Mouse (Mus musculus): ENCODE results near the gene Mfsd5. TPM values are rescaled to one million over a fixed set of nuclear protein-coding genes. Genes with fewer than 3 reads are reported as not detected.
A peak's percentile ranks its signal among the peaks of the same experiment; 100 is the strongest.

Gene Mfsd5
- polyA plus RNA-seq, 1 experiment from 2014 or later = 24.9 TPM

DNA sequence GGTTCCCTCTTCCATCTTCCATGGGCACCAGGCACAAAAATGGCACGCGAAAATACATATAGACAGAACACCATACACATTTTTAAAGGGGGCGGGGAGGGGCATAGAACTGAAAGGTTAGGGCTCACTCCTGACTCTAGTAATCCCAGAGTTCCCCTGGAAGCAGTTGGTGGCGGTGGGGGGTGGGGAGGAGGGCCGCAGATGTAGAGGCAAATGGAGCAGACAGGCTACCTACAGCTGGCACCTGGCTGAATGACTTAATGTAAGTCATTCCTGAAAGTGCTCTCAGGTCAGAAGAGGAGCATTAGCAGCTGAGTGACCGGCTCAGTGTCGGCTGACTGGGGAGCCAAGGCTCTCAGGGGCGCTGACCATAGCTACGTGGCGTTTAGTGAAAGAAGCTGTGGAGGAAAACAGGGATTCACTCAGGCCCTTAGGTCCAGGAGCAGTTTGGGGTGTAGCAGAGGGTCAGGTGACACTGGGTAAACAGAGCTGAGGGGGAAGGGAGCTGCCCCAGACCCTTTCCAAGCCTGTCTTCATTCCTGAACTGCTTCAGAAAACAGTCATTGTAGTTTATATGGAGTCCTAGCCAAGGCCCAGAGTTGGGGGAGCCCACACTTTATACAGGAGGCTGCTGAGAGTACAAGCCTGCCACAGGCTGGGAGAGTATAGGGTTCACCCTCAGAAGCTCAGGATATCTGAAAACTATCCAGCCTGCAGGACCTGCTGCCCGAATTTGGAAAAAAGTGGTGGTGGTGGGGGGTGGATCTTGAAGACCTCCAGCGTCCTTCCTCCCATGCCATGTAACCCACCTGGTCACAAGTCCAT is 36.6 kb upstream of the Mfsd5 start:
- Histone ChIP-seq H3K27me3 (peaks cover 85% of the 10 kb centered on the region), H3K9ac (no peak overlapping the region), H3K36me3 (replicated peaks) (no peaks in the 10 kb centered on the region), H3K4me2 (peak overlapping the region; percentile 40), H3K27ac (replicated peaks) (no peak overlapping the region; the same call in 1 of the 2 replicates), H3K9me3 (replicated peaks) (no peaks in the 10 kb centered on the region), H3K4me3 (replicated peaks) (no peak overlapping the region), H3K4me1 (replicated peaks) (peaks cover 43% of the 10 kb centered on the region)
- WGBS (ENCODE audit: insufficient replicate concordance) = 51% methylated on average over 12 of the region's 12 CpGs
- no peak for ATAC-seq (ENCODE audit: insufficient read depth)

DNA sequence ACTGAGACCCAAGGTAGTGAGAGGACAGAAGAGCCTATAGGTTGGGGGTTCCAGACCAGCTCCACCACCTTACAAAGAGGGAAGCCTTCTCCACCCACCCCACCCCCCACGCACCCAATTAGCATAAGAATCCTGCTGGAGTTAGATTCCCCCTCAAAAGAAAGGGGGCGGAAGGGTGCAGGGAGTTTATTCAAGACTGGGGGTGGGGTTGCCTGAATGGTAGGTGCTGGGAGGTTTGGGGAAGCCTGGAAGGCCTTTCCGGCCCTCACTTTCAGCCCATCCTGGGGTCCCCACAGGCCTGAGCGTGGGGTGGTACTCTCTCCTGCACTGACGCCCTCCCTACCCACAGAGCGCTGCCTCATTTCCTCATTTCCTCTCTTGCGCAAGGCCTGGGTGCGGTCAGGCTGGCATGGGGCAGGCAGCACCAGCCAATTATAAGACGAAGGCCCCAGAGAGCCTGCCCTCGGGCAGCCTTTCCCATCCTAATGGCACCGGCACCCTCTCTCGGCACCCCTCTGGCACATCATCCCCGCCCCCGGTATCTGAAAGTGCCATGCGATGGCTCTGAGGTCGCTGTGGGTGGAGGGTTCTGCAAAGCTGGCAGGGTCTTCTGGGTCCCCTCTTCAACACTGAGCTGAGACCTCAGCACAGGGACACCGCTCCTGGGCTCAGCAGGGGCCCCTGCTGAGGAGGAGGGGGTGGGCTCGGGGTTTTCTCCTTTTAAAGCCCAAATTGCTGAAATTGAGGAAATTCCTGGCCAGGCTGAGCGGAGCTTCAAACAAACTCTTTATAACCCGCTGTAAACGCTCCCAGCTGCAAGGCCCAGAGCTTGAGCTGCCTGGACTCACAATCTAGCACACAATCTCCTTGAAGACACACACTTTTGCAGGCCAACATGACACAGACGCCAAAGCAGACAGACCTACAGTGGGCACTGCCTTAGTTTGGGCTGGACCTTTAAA is 35.7 kb upstream of the Mfsd5 start:
- Histone ChIP-seq H3K27ac (replicated peaks) (peak overlapping the region; percentile 60), H3K9ac (peak overlapping the region; percentile 21; the same call in 1 of the 2 replicates), H3K4me1 (replicated peaks) (peaks cover 46% of the 10 kb centered on the region), H3K36me3 (replicated peaks) (no peaks in the 10 kb centered on the region), H3K4me2 (peak overlapping the region; percentile 40), H3K4me3 (replicated peaks) (no peak overlapping the region; the same call in 1 of the 2 replicates), H3K9me3 (replicated peaks) (no peaks in the 10 kb centered on the region), H3K27me3 (peaks cover 94% of the 10 kb centered on the region)
- 13% methylated on average over 22 of the region's 22 CpGs for WGBS (ENCODE audit: insufficient replicate concordance)
- ATAC-seq (ENCODE audit: insufficient read depth) = no peak

GRCm38 (mm10) chr15:102244306-102245191 is 34.7 kb upstream of the Mfsd5 start:
- H3K9me3 ChIP-seq (replicated peaks) = no peaks in the 10 kb centered on the region
- ATAC-seq (ENCODE audit: insufficient read depth) = no peak
- H3K36me3 ChIP-seq (replicated peaks) = no peaks in the 10 kb centered on the region
- H3K4me2 ChIP-seq = peak overlapping the region; percentile 74
- WGBS (ENCODE audit: insufficient replicate concordance) = 39% methylated on average over 19 of the region's 19 CpGs
- no peak overlapping the region for H3K9ac ChIP-seq
- H3K27me3 ChIP-seq = peaks cover 94% of the 10 kb centered on the region
- H3K27ac ChIP-seq (replicated peaks) = 0 out of 2 replicates have a peak overlapping the region, but pooled peaks have one; percentile 60
- H3K4me1 ChIP-seq (replicated peaks) = peaks cover 48% of the 10 kb centered on the region
- H3K4me3 ChIP-seq (replicated peaks) = peak overlapping the region; percentile 56

DNA sequence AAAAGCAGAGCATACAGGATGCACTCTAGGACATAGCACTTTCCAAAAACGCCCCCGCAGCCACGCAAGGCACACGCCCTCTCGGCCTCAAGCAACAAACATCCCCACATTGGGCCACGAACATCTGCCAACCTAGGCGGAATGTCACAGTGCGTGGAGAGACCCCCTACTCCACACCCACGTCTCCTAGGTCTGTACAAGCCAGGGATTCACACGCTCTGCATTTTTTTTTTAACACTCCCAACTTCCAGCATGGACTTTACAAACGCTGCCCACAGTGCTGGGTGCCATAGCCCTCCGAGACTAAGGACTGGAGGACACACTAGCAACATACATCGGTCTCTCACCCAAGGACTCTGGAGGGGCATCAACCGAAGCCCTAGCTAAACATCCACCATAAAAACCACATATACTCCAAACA is 33.8 kb upstream of the Mfsd5 start:
- no peaks in the 10 kb centered on the region for H3K36me3 ChIP-seq (replicated peaks)
- H3K9ac ChIP-seq = peak overlapping the region; percentile 33; the same call in 1 of the 2 replicates
- peak overlapping the region; percentile 80 for H3K27ac ChIP-seq (replicated peaks)
- ATAC-seq (ENCODE audit: insufficient read depth) = no peak
- H3K4me3 ChIP-seq (replicated peaks) = peak overlapping the region; percentile 56
- peaks cover 48% of the 10 kb centered on the region for H3K4me1 ChIP-seq (replicated peaks)
- H3K4me2 ChIP-seq = peak overlapping the region; percentile 74
- WGBS (ENCODE audit: insufficient replicate concordance) = 19% methylated on average over 14 of the region's 14 CpGs
- H3K9me3 ChIP-seq (replicated peaks) = no peaks in the 10 kb centered on the region
- peaks cover 97% of the 10 kb centered on the region for H3K27me3 ChIP-seq

DNA sequence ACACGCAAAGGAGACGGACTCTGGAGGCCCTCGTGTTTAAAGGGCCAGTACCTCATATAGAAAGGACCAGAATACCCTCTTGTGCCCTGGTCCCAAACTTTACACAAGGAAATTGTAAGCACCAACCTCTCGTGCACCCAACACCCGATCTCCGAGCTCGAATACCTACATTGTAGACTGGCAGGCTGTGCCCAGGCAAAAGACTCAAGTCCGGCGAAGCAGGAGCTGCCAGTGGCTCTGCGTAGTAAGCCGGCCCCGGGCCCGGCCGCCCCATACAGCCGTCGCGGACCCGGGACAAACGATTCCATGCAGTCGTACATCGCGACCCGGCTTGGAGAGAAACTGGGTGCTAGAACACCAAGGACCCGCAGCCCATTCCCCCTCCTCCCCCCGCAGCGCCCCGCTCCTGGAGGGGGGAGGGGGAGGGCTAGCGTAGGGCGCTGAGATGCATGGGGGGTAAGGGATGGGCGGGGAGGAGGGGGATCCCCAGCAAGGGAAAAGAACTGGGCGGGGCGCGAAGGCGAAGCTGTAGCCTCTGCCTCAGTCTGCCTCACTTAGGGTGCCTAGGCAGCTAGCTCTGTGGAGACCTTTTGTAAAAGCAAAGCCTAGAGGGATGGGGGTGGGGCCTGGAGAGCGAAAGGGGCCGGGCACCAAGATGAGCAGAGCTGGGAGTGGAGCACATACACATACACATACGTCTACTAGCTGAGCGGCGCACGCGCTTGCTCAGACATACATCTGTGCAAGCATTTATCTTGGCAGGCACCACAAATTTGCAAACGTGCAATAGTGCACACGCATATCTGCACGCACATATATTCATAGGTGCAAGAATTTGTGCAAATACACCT is 33.1 kb upstream of the Mfsd5 start:
- H3K27me3 ChIP-seq = peaks cover 97% of the 10 kb centered on the region
- peak overlapping the region; percentile 80 for H3K27ac ChIP-seq (replicated peaks)
- peak overlapping the region; percentile 74 for H3K4me2 ChIP-seq
- peak; percentile 53 for ATAC-seq (ENCODE audit: insufficient read depth)
- WGBS (ENCODE audit: insufficient replicate concordance) = under 1% methylated on average over 38 of the region's 44 CpGs
- H3K9me3 ChIP-seq (replicated peaks) = no peaks in the 10 kb centered on the region
- no peaks in the 10 kb centered on the region for H3K36me3 ChIP-seq (replicated peaks)
- peak overlapping the region; percentile 33; the same call in 1 of the 2 replicates for H3K9ac ChIP-seq
- H3K4me1 ChIP-seq (replicated peaks) = peaks cover 48% of the 10 kb centered on the region
- peak overlapping the region; percentile 56 for H3K4me3 ChIP-seq (replicated peaks)

DNA sequence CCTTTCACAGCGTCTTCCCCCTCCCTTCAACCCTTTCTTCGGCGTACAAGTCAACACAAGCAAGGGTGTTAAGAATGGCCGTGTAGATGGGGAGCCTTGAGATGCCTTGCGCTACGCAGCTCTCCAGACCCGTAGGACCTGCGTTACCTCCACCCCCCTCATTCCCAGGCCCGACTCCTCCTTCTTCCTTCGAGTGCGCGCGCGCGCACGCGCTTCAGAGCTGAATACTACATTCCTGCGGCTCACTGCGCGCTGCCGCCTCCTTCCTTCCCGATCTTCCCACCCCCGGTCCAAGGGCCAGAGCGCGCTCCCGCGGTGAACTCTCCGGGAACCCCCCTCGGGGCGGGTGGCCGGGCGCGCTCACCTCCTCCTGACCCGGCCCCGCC is 32.4 kb upstream of the Mfsd5 start:
- peak; percentile 53 for ATAC-seq (ENCODE audit: insufficient read depth)
- Histone ChIP-seq H3K27me3 (peaks cover 100% of the 10 kb centered on the region), H3K4me2 (peak overlapping the region; percentile 74), H3K9ac (no peak overlapping the region), H3K27ac (replicated peaks) (peak overlapping the region; percentile 80), H3K9me3 (replicated peaks) (no peaks in the 10 kb centered on the region), H3K4me1 (replicated peaks) (peaks cover 48% of the 10 kb centered on the region), H3K4me3 (replicated peaks) (peak overlapping the region; percentile 56), H3K36me3 (replicated peaks) (no peaks in the 10 kb centered on the region)
- under 1% methylated on average over 35 of the region's 35 CpGs for WGBS (ENCODE audit: insufficient replicate concordance)

GRCm38 (mm10) chr15:102247252-102248130 is 31.8 kb upstream of the Mfsd5 start:
- Histone ChIP-seq H3K4me2 (peak overlapping the region; percentile 74), H3K4me1 (replicated peaks) (peaks cover 47% of the 10 kb centered on the region), H3K27me3 (peaks cover 100% of the 10 kb centered on the region), H3K9ac (peak overlapping the region; percentile 25; the same call in 1 of the 2 replicates), H3K36me3 (replicated peaks) (no peaks in the 10 kb centered on the region), H3K27ac (replicated peaks) (peak overlapping the region; percentile 80), H3K9me3 (replicated peaks) (no peaks in the 10 kb centered on the region), H3K4me3 (replicated peaks) (peak overlapping the region; percentile 56)
- peak; percentile 43 for ATAC-seq (ENCODE audit: insufficient read depth)
- under 1% methylated on average over 60 of the region's 65 CpGs for WGBS (ENCODE audit: insufficient replicate concordance)

DNA sequence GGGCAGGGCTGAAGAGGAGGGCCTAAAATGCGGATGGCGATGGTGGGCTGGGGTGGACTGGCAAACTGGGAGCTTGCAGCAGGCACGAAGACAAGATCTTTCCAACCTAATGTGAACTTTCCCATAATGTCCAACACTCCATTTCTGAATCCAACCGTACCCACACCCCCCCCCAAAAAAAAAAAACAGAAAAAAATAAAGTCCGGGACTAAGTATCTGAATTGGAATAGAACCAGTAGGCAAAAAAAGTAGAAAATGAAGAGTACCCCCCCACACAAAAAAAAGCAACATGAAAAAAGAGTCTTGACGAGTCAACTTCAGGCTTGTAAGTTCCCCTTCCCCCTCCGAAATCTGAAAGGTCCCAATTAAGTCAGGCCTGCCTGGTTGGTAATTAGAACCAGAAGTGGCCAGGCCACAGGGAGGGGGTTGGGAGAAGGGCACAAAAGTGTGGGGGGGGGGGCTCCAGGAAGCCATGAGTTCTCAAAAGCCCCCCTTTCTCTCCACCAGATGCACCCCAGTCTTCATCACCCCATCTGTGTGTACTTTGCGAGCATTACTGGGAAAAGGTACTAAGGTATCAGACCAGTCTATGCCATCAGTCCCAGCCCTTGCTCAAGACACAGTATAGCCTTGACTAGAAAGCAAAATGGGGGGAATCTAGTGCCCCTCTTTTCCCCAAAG is 31.0 kb upstream of the Mfsd5 start:
- no peaks in the 10 kb centered on the region for H3K36me3 ChIP-seq (replicated peaks)
- H3K9me3 ChIP-seq (replicated peaks) = no peaks in the 10 kb centered on the region
- H3K9ac ChIP-seq = 0 out of 2 replicates have a peak overlapping the region, but pooled peaks have one; percentile 25
- 0 out of 2 replicates have a peak overlapping the region, but pooled peaks have one; percentile 80 for H3K27ac ChIP-seq (replicated peaks)
- peaks cover 98% of the 10 kb centered on the region for H3K27me3 ChIP-seq
- 10% methylated on average over 8 of the region's 8 CpGs for WGBS (ENCODE audit: insufficient replicate concordance)
- peak overlapping the region; percentile 56 for H3K4me3 ChIP-seq (replicated peaks)
- ATAC-seq (ENCODE audit: insufficient read depth) = no peak
- peaks cover 39% of the 10 kb centered on the region for H3K4me1 ChIP-seq (replicated peaks)
- peak overlapping the region; percentile 74 for H3K4me2 ChIP-seq

All from liver, embryonic 15.5 days (tissue).